Mouse (Mus musculus) G1E (cell line): Measurements from ENCODE around the gene Uba3. TPM values are rescaled to one million over a fixed set of nuclear protein-coding genes. Genes with fewer than 3 reads are reported as not detected.

Source experiments
- ATAC-seq: 2 replicates; pipeline ENCODE4 v1.8.0; 2016; ENCODE audit warnings: mild to moderate bottlenecking; ENCODE audit not compliant: insufficient number of reproducible peaks, poor library complexity, low FRiP score, severe bottlenecking; ENCODE audit errors: extremely low read depth
- DNase-seq: peaks from one replicate; pipeline ENCODE4 v3.0.0; 2012; ENCODE audit warnings: low spot score
- H3K27me3 ChIP-seq: 2 replicates; pipeline ENCODE4 v1.6.1; 2012; ENCODE audit warnings: mild to moderate bottlenecking, low read length, inconsistent platforms; ENCODE audit not compliant: insufficient read depth
- H3K36me3 ChIP-seq: replicated peaks from 2 replicates; pipeline ENCODE3; 2012; ENCODE audit warnings: mild to moderate bottlenecking, inconsistent platforms
- H3K4me1 ChIP-seq: 2 replicates; pipeline ENCODE4 v1.6.1; 2012; ENCODE audit warnings: low read depth, low read length, inconsistent platforms, mixed read lengths; ENCODE audit not compliant: insufficient read depth
- H3K4me3 ChIP-seq: 2 replicates; pipeline ENCODE4 v1.5.1; 2012; ENCODE audit warnings: low read depth, mild to moderate bottlenecking, inconsistent platforms, low read length, moderate library complexity, mixed read lengths
- H3K9me3 ChIP-seq: replicated peaks from 2 replicates; pipeline ENCODE4 v1.6.1; 2012; ENCODE audit warnings: inconsistent platforms
- CTCF ChIP-seq: IDR thresholded peaks from 2 replicates; pipeline ENCODE4 v1.5.1; 2012; ENCODE audit warnings: low read depth, low read length, inconsistent platforms, mixed read lengths
- GATA1 ChIP-seq: IDR thresholded peaks from 2 replicates; pipeline ENCODE4 v1.6.1; 2012; ENCODE audit warnings: borderline replicate concordance, low read length, inconsistent platforms, mixed read lengths
- GATA2 ChIP-seq: IDR thresholded peaks from 2 replicates; pipeline ENCODE4 v1.6.1; 2012; ENCODE audit warnings: low read depth, low read length, inconsistent platforms, borderline replicate concordance
- POLR2AphosphoS5 ChIP-seq: IDR thresholded peaks from 2 replicates; pipeline ENCODE4 v1.6.1; 2012; ENCODE audit warnings: low read depth, low read length, inconsistent platforms; ENCODE audit not compliant: insufficient replicate concordance
- TAL1 ChIP-seq: conservative IDR thresholded peaks from 2 replicates; pipeline ENCODE4 v1.6.1; 2012; ENCODE audit warnings: low read depth, low read length, inconsistent platforms, mixed read lengths
- polyA plus RNA-seq: library from polyadenylated mRNA; stranded (reverse); fragments of >175 nt; gene quantifications from 2 replicates; pipeline ENCODE4 v1.2.3, GENCODE M21; 2012
- total RNA-seq, 2 experiments: library from RNA; stranded (forward) in 1 of 2; stranded (reverse) in 1 of 2; fragments of 200-1000 nt in 1 of 2; fragments of >200 nt in 1 of 2; fragmentation: Nextera tagmentation in 1 of 2; gene quantifications; 2 replicates each; pipeline ENCODE4 v1.2.3; 2014 to 2017

Uba3 gene
- total and polyA plus RNA-seq, 3 experiments = 11.2 to 122 (median 98.7) TPM

DNA sequence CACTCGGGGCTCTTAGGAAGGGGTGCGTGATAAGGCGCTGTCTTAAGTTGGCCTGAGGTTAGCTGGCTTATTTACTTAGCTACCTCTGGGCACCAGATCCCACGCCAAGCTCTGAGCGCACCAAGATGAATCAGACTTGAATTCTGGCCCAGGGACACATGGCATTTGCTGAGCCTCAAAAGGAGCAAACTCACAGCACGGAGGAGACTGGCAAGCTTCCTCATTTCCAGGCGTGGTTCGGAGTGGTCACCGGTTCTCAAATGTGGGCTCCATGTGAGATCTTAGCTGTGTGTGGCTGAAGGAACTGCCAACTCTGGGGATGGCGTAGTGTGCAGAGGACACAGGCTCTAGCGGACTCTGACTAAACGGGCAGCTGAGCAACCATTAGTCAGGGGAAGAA, 6.5 kb upstream of the Uba3 start:
- peak overlapping the region; percentile 81 for H3K4me3 ChIP-seq
- ATAC-seq = peak; percentile 41

GRCm38 (mm10) chr6:97210962-97211601, 5.6 kb upstream of the Uba3 start:
- peak; percentile 62 for ATAC-seq
- peak; percentile 40 for DNase-seq
- no peak for TF ChIP-seq CTCF
- TF ChIP-seq GATA2 = no peak
- TF ChIP-seq GATA1 = no peak
- no peak for TF ChIP-seq TAL1
- no peak for TF ChIP-seq POLR2AphosphoS5
- H3K4me1 ChIP-seq = peaks cover 62% of the 10 kb centered on the region
- H3K36me3 ChIP-seq = peaks cover 33% of the 10 kb centered on the region
- no peaks in the 10 kb centered on the region for H3K27me3 ChIP-seq
- peak overlapping the region; percentile 81 for H3K4me3 ChIP-seq
- H3K9me3 ChIP-seq = no peaks in the 10 kb centered on the region

More for the DNA sequence above, 6.5 kb upstream of the Uba3 start:
- Histone ChIP-seq H3K36me3 (peaks cover 42% of the 10 kb centered on the region), H3K9me3 (no peaks in the 10 kb centered on the region), H3K4me1 (peaks cover 62% of the 10 kb centered on the region), H3K27me3 (no peaks in the 10 kb centered on the region)
- DNase-seq = peak; percentile 27
- TF ChIP-seq GATA2 (no peak), GATA1 (no peak), CTCF (no peak), TAL1 (no peak), POLR2AphosphoS5 (no peak)

GRCm38 (mm10) chr6:97210191-97210961, 4.9 kb upstream of the Uba3 start, which contains the start of gene Arl6ip5:
Gene Arl6ip5, plus strand, starts transcription at chr6:97210689.
- Histone ChIP-seq H3K9me3 (no peaks in the 10 kb centered on the region), H3K27me3 (no peaks in the 10 kb centered on the region), H3K36me3 (peaks cover 26% of the 10 kb centered on the region), H3K4me1 (peaks cover 56% of the 10 kb centered on the region), H3K4me3 (peak within 1 kb of the TSS; percentile 81)
- peak; percentile 68 for ATAC-seq
- peak; percentile 81 for DNase-seq
- TF ChIP-seq CTCF (no peak), TAL1 (no peak), GATA2 (no peak)

- Histone ChIP-seq H3K4me1 (peaks cover 53% of the 10 kb centered on the region), H3K27me3 (no peaks in the 10 kb centered on the region), H3K9me3 (no peaks in the 10 kb centered on the region), H3K4me3 (no peak overlapping the region; the same call in 1 of the 2 replicates), H3K36me3 (peaks cover 20% of the 10 kb centered on the region)
- TF ChIP-seq CTCF = no peak
- no peak for TF ChIP-seq TAL1
- no peak for TF ChIP-seq POLR2AphosphoS5
- TF ChIP-seq GATA1 = no peak
- TF ChIP-seq GATA2 = no peak
- DNase-seq (no peak), ATAC-seq (no peak)
Measured at GRCm38 (mm10) chr6:97209751-97210150, 4.3 kb upstream of the Uba3 start.

GRCm38 (mm10) chr6:97209201-97209600, 3.8 kb upstream of the Uba3 start:
- no peak for TF ChIP-seq CTCF
- TF ChIP-seq TAL1 = no peak
- TF ChIP-seq GATA2 = no peak
- Histone ChIP-seq H3K36me3 (peaks cover 15% of the 10 kb centered on the region), H3K4me3 (no peak overlapping the region), H3K9me3 (no peaks in the 10 kb centered on the region), H3K4me1 (peaks cover 51% of the 10 kb centered on the region), H3K27me3 (no peaks in the 10 kb centered on the region)
- DNase-seq (no peak), ATAC-seq (no peak)

DNA sequence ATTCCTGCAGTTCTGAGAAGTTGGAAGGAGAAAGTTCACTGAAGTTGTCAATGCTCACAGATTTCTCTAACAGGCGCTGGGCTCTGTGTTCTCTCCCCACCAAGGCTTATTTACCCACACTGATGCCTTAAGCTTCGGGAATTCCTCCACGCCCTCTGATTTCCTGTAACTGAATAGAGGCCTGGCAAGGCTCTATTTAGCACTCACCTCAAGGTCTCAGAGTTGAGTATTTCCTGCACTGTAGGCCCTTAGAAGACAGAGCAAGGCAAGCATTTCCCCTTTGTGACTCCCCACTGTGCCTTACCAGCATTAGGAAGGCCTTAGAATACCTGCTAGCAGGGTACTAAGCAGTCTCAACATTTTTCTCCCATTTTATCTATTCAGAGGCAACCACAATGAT, 3.0 kb upstream of the Uba3 start:
- no peak for DNase-seq

More for the DNA sequence above, 3.0 kb upstream of the Uba3 start:
- H3K4me1 ChIP-seq = peaks cover 48% of the 10 kb centered on the region
- TF ChIP-seq GATA2 (no peak), POLR2AphosphoS5 (no peak), CTCF (no peak), TAL1 (no peak), GATA1 (no peak)
- no peaks in the 10 kb centered on the region for H3K9me3 ChIP-seq
- peaks cover 9% of the 10 kb centered on the region for H3K36me3 ChIP-seq
- no peaks in the 10 kb centered on the region for H3K27me3 ChIP-seq
- H3K4me3 ChIP-seq = no peak overlapping the region
- no peak for ATAC-seq
